Mouse (Mus musculus) retina, postnatal 7 days (tissue): Measurements from ENCODE around the gene Mpp3.
A peak's percentile ranks its signal among the peaks of the same experiment; 100 is the strongest.
"Not testable (repeated sequence)": the region's sequence is repeated elsewhere in the genome, so short reads cannot be mapped to it uniquely, and the experiment has no call there.

Experiments used
- DNase-seq: peaks from one replicate; pipeline ENCODE4 v3.0.0-alpha.2; 2012; ENCODE audit warnings: low read depth, low spot score

Mpp3 gene

DNA sequence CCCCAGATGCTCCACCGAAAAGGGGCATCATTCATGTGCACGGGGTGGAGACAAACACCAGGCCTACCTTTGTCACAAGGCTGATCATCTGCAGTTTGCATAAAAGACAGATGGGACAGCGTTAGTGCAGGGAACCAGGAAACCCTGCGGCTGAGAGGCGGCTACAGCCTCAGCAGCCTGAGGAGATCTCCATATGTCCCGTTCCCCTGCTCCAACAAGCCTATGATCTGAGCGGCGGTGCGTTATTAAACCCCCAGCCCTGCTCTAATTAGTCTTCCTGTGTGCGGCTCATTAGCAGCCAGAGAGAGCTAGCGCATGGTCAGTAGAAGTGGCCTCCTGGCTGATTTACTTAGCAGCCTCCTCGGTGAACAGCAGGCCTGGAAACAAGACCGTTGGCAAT, 18.1 kb downstream of the Mpp3 start:
- peak; percentile 59 for DNase-seq

DNA sequence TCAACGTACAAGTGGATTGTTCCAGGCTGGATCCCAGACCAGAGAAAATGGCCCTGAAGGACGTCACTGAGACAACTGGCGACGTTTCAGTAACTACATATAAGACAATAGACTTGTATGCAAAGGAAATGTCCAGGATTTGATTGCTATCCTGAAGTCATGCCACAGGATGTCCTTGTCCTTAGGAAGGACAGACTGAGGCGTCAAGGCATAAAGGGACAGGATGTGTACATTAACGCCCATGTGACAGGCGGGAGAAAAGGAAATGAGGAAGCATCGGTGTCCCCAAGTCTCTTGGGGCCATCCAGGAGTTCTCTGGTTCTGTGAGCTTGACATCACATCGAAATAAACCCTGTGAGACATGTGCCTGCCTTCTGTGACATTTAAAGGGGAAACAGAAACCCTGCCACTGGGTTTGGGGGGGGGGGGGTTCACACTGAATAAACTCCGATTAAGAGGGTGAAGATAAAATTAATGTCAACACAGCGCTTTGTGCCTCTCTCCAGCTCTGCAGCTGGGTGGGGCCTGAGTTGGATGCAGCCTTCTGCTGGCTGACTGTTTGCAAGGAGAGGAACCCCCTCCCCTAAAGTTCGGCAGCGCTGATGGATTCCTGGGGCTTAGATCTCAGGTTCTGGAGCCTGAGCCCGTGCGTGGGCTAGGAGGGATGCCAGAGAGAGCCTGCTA, 19.2 kb downstream of the Mpp3 start:
- DNase-seq, result no peak

DNA sequence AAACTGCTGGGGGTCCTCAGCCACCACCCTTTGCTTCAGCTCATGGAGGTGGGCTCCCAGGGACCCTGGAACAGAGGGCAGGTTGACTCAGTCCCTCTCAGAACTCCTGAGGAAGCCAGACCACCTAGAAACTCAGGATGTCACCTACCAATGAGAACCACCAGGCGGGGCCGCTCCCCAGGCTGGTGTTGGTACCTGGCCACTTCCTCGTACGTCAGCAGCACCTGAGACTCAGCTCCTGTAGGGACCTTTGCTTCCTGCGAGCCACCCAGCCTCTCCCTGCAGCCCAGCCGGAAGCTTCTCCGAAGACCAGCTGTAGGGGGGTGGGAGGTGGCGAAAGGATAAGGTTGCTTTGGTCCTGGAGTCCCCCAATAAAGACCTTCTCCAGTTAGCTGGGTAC, 19.9 kb downstream of the Mpp3 start:
- DNase-seq, result no peak

DNA sequence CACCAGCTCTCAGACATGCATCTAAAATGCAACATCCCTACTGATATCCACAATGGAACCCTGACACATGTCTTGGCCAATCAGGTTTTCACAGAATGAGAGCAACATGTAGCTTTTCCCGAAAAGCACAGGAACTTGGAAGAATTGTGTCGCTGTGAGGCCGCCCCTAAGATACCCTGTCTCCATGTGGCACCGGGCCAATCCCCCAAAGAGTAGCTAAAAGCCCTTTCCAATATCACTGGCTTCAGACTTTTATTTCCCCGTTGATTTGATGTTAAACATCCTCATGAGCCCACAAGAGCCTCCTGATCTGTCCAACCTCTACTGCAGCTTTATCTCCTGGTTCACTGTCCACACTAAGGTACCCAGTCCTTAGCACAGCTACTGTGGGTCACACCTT, 21.6 kb downstream of the Mpp3 start:
- DNase-seq, result no peak

DNA sequence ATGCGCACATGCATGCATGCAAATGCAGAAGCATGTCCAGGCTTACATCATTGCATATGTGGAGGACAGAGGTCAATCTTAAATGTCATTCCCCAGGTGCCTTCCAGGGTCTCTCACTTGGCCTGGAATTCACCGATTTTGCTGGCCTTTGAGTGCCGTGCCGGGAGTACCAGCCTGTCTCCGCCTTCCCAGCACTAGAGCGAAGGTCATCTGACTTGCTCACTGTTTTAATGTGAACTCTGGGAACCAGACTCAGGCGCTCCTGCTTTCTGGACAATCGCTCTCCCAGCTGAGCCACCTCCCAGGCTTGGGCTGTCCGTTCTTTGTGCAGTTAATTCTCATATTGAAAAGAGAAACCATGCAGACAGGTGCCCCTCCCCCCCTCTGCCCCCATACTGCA, 22.0 kb downstream of the Mpp3 start:
- no peak for DNase-seq

DNA sequence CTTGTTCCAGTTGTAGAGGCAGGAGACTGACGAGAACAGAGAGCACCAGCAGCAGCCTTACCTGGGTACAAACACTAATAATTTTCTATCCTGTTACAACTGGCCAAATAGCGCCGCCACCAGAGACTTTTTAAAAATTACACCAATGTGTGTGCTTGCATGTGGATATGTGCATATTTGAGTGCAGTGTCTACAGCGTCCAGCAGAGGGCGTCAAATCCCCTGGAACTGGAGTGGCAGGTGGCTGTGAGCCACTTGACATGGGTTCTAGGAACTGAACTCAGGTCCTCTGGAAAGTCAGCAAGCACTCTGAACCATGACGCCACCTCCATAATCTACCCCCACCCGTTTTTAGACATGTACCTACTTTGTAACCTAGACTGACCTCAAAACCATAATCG, 24.0 kb downstream of the Mpp3 start:
- DNase-seq, result no peak

DNA sequence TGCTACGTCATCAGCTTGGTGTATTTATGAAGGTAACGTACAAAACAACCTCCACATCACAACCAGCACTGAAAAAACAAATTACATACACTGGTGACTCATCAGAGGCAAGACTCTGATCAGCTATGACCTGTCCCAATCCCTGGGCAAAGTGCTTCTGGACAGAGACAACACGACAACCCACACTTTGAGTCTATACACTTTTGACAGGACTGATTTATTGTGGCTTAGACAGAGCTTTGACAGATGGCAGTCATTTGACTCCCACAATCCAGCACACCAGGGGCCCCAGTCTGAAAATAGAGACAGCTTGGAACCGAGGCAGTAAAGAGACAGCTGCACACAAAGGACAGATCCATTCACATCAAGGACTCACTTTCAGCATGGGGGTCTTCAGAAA, 28.8 kb downstream of the Mpp3 start:
- no peak for DNase-seq

DNA sequence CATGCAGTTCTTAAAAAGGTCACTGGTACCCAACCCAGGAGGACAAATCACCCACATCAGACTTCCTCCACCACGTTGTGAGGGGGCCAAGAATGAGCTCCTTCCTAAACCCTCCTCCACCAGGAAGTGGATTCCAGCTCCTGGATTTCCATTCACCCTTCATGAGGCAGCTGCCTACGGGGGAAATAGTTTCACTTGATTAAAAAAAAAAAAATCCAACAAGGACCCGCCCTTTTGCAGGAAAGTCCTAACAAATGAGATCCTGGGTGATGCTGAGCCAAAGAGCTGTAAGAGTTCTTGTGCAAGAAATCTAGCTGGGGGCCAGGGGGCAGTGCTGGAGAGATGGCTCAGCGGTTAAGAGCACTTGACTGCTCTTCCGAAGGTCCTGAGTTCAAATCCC, 30.0 kb downstream of the Mpp3 start:
- DNase-seq, result no peak

DNA sequence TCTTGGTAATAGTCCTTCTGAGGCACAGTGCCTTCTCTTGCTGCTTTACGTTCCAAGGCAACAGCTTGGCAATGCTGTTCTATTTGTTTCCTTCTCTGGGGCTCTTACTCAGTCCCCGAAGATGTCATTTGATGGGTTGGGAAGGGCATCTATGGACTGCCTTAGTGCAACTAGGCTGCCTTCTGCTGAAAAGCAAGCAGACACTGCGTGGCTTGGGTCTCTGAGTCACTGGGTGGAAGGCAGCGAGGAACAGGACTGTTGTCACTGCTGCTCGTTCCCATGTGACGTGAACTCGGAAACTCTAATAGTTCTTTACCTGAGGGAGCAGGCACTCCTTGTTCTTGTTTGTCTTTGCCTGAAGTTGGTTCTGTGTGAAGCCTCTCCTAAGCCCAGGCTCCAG, 32.3 kb downstream of the Mpp3 start:
- no peak for DNase-seq

DNA sequence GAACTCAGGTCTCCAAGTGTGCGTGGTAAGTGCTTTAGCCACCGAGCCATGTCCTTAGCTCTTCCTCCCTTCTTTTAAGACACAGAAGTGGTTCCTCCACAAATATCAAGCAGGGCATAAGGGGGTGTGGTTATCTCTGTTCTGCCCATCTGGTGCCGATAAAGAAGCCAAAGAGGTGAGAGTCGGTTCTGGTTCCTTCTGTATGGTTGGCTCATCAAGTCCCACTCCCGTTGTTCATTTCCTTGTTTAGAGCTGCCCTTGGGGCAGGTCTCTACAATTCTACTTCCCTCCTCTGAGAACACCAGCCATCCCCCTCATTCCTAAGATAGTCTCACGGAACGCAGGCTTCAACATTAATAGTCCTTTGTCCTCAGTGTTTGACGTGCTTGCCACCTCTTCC, 34.2 kb downstream of the Mpp3 start:
- DNase-seq, result no peak

DNA sequence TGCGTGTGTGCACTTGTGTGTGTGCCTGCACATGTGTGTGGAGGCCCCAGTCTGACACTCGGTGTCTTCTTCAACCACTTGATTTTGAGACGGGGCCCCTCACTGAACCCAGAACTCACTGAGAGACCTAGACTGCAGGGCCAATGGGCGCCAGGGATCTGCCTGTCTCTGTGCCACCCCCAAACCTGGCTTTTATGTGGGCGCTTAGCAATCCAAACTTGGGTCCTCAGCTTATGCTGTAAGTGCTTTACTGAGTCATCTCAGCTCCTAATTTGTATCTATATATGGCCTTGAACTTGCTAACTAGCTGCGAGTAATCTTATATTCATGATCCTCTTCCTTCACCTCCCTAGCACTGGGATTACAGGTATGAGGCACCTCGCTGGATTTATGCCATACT, 35.9 kb downstream of the Mpp3 start:
- no peak for DNase-seq

DNA sequence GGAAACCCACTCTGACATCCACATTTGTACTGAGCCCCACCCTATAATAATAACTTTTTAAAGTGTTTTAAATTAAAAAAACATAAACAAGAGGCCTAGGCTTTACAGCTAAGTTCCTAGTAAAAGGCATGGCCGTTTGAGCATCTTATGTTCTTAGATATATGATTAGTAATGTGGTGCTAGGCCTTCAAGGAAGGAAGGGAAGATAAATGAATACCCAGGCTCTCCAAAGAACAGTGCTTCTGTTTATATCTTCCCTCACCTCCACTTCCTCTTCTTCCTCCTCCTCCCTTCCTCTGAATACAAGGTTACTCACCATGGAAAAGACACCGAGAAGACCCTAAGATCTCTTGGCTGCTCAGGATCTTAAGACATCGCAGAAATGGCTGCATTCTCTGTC, 36.4 kb downstream of the Mpp3 start:
- no peak for DNase-seq

DNA sequence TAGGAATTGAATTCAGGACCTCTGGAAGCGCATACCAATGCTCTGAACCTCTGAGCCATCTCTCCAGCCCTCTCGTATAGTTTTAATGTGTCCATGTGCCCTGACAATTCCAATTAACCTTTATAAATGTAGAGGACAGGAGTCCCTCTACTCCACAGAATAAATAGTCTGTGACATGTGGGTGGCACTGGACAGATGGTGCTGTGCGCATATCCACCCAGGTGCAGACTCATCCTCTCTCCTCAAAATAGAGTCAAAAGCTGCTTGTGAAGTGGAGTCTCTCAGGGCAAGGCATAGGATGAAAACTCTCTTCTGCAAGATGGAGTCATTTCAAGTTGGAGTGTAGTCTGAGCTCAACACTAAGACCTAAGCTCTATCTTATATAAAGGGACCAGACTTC, 38.0 kb downstream of the Mpp3 start:
- DNase-seq, result no peak

DNA sequence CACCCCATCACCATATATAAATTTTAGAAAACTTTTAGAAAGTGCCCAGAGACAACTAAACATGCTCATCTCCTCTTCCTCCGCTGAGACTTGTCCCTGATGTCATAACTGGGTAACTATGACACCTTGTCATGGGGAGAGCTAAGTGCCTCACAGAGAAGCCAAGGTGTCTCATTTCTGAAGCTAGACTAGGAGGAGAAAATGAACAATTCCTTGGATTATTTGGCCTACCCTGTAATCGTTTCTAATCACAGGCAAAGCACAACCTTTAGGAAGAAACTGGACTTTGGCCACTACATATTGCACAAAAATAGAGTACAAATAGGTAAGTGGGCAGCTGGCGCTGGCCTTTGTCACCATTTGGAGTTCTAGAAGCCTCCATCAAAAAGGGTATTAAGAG, 41.3 kb downstream of the Mpp3 start, which contains the start of gene Dusp3:
Gene Dusp3 (minus strand): TSS at position 101 of the 400 bp plus-strand sequence.
- no peak for DNase-seq

DNA sequence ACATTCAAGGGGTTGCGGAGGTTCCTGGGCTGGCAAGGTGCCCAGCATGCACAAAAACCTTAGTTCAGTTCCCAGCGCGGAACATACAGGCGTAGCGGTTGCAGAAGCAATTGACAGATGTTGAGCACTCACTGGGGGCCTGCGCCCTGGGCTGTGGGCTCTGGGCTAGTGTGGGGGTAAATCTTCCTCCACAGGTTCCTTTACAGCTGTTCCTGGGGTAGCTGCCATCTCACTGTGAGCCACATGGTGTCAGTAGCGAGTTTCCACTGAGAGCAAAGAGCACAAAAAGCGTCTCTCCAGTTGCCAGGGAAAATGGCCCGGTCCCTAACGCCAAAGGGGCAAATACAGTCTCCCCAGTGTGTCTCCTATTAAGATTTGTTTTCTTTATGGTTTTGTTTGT, 42.3 kb downstream of the Mpp3 start:
- DNase-seq, result peak; percentile 75

DNA sequence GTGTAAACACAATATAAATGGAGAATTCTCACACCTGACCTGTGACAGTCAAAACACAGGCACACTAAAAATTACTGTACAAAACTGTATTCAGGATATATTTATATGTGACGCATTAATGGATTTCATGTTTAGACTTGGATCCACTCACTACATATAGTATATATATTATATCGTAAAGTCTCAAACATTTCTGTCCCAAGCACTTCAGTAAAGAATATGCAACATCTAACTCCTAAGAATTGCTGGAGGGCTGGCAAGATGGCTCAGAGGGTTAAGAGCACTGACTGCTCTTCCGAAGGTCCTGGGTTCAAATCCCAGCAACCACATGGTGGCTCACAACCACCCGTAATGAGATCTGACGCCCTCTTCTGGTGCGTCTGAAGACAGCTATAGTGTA, 42.8 kb downstream of the Mpp3 start:
- not testable (repeated sequence) for DNase-seq

DNA sequence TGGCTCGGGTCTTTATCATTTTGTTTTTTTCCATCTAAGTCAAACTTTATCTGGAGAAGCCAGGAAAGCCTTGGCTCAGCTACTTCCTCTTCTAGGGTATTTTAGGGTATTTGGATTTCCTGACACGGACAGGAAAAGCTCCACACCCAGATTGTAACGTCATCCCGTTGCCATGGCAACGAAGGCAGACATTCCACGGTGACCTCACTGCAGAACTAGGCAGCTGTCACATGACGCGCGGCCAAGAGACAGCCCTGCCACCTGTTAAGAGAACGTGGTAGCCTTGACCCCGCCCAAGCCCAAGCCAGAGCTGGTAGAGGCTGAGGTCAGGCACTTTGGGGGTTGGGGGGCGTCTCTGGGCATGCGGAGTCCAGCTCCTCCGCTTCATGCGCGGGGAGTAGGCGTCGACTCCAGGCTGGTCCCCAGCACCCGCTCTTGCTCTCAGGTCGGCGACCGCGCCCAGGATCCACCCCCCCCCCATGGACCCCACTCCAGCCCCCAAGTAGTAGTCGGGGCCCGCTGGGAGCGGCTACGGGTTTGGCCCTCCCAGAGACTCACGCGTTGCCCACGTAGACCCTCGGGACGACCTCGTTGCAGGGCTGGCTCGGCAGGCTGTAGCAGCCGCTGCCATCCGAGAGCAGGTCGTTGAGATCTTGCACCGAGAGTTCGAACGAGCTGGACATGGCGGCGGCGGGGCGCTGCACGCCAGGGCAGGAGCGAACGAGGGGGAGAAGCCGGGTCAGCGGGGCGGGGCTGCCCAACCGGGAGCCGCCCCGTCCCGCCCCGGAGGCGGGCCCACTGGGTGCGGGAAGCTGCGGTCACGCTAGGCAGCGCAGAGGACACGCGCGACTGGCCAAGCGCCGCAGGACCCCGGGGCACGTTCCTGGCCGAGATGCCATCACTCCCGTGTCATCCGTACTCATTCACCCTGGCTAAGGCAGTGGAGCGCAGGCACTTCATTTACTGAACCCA, 43.9 kb downstream of the Mpp3 start, which contains the start of gene Cfap97d1:
Gene Cfap97d1 (plus strand): TSS at position 226 of the 972 bp plus-strand sequence.
- peak; percentile 76 for DNase-seq

DNA sequence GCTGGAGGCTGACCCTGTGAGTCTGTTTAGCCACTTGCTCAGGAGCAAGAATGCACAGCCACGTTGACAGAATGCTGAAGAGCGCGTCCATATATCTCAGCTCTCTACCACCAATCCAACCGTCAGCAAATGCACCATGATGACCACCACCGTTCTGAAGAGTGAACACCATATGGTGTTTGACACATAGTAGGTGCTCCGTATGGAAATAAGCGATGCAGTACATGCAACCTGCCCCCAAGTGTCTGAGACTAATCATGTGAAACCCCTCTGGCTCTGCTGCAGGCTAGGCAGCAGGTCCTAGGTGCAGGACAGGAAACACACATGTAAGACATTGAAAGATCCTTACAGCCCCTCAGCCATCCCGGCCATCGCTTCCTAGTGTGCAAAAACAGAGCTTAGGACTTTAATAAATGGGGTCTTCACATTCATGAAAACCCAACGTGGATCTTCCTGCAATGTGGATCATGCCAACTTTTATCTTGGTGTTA, 44.8 kb downstream of the Mpp3 start:
- no peak for DNase-seq

DNA sequence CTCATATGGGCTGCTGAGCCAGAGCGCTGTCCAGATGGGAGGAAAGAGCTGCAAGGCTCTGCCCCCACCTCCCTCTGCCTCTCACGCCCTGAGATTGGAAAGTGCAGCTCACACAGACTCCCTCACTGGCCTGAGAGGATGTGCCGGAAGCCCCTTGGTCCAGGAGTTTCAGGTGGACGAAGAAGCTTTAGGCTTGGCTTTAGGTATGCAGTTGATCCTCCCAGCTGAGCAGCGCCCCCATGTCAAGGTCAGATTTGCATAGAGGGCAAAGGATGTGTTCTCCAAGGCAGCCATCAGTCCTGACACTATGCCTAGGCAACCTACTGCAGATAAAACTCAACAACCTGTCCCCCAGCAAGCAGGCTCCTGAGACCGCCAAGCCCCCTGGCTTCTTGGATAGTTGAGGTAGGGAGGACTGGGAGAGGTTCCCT, 45.3 kb downstream of the Mpp3 start:
- DNase-seq, result no peak

DNA sequence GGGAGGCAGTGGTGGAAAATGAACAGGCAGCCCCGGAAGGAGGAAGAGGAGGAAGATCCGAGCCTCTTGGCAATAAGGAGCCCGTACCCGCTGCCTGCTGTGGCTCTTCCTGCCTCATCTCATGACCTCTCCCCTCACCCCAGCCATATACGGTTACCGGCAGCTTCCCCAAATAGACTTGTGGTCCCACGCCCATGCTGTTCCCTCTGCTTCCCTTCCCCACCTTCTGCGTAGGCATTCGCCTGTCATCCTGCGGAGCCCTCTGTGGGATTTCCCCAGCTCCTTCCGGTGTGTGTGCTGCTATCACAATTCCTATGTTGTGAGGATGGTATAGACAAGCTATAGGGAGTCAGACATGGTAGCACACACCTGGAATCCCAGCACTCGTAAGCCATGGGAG, 46.4 kb downstream of the Mpp3 start:
- no peak for DNase-seq

DNA sequence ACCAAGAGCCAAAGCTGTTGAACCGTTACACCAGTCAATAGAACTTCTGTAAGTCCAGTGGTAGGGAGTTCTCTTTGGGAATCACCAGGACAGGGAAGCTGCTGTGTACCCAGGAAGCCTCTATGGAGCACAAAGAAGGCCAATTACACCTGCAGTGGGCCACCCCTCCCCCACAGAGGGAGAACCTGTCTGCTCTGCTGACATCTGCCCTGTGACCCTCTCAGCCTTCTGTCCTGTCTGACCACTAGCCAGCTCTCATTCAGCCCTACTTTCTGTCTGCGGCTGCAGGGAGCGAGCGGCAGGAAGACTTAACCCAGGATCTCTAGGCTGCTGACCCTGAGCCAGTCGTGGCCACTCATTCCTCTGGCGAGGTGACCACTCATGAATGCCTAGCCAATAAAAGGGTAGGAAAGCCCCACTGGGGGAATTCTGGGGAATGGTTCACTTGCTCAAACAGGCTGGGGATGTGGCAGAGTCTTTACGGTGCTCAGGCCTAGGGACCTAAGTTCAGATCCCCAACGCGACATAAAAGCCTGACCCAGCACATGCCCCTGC, 47.6 kb downstream of the Mpp3 start:
- DNase-seq, result no peak

DNA sequence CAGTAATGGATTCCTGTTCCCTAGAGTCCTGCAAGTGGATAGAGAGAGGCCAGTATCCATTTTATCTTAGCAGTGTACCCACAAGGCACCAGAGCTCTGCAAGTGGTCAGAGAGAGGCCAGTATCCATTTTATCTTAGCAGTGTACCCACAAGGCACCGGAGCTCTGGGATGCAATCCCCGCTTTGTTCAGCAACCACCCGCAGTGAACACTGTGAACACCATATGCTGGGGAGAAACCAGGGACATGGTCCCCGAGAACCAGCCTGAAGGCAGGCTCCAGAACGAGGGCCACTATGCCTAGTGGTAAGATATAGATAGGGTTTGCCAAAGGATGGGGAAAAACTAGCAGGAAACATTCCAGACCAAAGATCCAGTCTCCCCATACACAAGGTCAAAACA, 49.1 kb downstream of the Mpp3 start:
- DNase-seq, result no peak
